Mouse (Mus musculus) gastrocnemius, postnatal 25 days (tissue): ENCODE data around the gene Rps15. TPM values are rescaled to one million over a fixed set of nuclear protein-coding genes. Genes with fewer than 3 reads are reported as not detected.

Experiments
- DNase-seq: peaks from one replicate; pipeline ENCODE4 v3.0.0; 2022
- total RNA-seq, 2 experiments: library from RNA; stranded (reverse); gene quantifications; 1 replicate in 1 of 2; 2 replicates in 1 of 2; pipeline ENCODE4 v1.2.3; 2021

Rps15 gene
- total RNA-seq, 2 experiments from 2014 or later: 575 to 593 TPM

- peak; percentile 98 for DNase-seq
These were observed 31.3 kb upstream of the Rps15 start, which contains the start of the genes Gamt and Dazap1 for GRCm38 (mm10) chr10:80260642-80261584. Gene Gamt (minus strand): TSS chr10:80261012. Gene Dazap1 (plus strand): TSS chr10:80261486.

DNA sequence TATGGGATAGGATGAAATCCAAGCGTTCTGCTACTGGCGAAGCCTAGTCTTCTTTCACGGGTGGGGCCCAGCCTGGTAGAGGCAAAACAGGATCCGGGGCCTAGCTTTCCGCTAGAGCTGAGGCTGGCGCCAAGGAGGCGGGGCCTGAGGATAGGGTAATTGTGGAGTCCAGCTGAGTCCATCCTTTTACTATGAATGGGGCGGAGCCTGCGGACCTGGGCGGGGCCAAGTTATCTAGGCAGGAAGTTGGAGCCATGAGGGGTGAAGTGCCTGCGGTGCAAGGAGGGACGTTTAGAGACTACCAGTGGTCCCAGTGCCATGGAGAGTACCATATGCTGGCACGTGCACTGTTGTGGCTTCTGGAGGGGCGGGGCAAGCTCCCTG lies 30.7 kb upstream of the Rps15 start:
- DNase-seq: peak; percentile 96

GRCm38 (mm10) chr10:80262169-80262568 lies 30.1 kb upstream of the Rps15 start:
- no peak for DNase-seq

DNA sequence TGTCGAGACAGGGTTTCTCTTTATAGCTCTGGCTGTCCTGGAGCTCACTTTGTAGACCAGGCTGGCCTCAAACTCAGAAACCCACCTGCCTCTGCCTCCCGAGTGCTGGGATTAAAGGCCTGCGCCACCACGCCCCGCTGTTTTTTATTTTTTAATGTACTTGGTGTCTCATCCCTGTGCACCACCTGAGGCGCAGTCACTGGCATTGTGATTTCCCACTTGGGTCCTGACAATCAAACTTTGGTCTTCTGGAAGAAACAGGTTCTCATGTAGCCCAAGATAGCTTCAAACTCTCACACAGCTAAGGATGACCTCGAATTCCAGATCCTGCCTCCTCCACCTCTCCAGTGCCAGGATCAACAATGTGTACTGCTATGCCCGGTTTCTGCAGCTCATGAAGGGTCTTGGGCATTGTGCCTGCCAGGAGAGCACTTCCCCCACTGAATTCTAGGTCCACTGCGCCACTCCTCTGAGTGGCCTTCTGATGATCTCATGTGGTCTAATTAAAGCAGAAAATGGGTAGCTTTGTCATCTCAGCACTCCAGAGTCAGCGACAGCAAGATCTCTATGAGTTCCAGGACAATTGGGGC lies 29.4 kb upstream of the Rps15 start:
- no peak for DNase-seq

DNA sequence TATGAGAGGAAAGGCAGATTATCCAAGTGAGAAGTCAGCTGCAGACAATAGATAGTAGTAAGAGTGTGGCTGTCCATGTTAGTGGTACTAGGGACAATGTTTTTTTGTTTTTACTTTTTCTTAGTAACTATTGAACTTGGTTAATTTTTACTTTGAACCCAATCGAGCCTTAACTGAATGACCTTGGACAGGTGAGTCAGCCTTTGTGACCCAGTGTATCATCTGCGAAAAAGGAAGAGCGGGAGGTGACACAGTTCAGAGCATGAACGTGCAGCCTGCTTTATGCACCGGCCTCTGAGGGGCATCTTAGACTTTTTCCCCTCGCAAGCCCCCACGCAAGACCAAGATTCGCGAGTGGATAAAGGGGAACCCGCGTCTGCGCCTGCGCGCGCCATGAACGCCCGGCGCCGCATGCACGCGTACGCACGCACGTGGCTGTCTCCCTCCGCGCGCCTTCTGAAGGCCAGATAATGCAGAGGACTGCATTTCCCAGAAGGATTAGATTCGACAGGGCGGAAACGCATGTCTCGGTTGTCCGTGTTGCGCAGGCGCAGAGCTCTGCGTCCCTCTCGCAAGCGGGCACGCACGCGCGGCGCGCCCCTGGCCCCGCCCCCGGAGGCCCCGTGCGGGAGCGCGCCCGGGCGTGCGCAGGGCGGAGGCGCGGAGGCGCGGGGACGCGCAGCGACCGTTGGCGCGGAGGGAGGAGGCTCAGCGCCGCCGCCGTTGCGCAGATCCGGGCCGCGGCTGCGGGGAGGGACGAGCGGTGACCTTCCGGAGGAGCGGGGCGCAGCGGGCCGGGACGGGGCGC lies 27.7 kb upstream of the Rps15 start:
- peak; percentile 99 for DNase-seq

GRCm38 (mm10) chr10:80265149-80265486 lies 27.1 kb upstream of the Rps15 start:
- DNase-seq: no peak

- DNase-seq: no peak
These were observed 22.2 kb upstream of the Rps15 start for GRCm38 (mm10) chr10:80270099-80270498.

GRCm38 (mm10) chr10:80270734-80271181 lies 21.5 kb upstream of the Rps15 start:
- no peak for DNase-seq

- no peak for DNase-seq
These were observed 20.9 kb upstream of the Rps15 start for GRCm38 (mm10) chr10:80271186-80271843.

DNA sequence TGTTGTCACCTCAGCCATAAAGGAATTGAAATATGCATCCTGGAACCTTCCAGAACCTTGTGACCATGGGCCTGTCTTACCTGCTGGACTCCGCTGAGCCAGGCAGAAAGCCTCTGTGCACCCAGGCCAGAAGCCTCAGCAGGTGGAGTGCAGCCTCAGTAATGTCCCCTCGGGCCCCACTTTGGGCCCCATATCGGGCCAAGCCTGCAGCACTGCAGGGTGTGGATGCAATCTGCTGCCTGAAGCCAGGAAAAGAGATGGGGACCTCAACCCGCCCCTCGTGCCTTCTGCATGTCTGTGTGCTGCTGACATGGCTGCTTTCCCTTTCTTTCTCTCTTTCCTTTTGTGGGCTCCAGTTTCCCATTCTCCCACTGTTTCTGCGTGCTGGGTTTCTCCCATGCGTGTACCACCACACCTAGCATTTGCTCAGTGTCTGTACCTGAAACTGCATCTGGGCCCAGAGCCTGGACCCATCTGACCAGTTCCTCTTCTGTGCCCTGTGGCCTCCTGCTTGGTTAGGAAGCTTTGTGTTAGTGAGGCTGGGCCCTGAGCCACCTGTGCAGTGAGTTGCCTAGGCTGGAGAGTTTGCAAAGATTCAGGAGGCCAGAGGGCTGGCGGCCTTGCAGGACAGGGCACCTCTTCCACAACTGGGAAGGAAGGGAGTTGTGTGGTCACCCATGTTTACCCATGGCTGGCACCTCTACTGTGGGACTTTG lies 20.2 kb upstream of the Rps15 start:
- no peak for DNase-seq

GRCm38 (mm10) chr10:80273847-80274246 lies 18.4 kb upstream of the Rps15 start:
- no peak for DNase-seq

DNA sequence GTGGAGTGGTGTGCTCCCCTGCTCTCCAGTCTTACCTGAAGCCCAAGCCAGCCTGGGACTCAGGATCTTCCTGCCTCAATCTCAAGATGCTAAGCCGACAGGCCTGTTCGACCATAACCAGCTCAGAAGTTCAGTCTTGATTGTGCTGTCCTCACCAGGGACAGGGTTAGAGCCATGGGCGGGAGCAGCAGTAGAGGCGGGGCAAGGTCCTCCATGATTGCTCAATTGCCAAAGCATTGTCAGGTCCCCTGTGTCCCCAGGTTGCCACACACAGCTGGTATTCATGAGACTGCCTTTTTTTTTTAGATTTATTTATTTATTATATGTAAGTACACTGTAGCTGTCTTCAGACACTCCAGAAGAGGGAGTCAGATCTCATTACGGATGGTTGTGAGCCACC lies 16.0 kb upstream of the Rps15 start:
- no peak for DNase-seq

GRCm38 (mm10) chr10:80278390-80278789 lies 13.9 kb upstream of the Rps15 start:
- DNase-seq: no peak

DNA sequence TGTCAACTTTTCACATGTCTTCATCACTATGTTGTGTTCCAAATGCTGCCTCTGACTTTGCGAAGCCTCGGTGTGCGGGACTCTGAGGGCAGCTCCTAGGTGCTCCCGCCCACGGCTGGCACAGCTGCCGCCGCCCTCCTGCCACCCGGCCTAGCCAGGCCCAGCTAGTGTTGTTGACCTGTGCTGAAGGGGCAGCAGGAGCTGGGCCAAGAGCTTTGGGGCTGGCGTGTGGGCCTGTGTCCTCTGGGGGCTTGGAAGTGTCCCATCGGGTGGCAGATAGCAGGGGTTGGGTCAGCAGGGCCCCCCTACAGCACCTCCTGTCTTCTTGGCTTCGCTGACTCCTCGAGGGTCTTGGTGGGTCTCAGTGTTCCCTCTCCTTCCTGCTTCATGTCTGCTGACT lies 13.0 kb upstream of the Rps15 start:
- DNase-seq: no peak

GRCm38 (mm10) chr10:80281304-80281703 lies 10.9 kb upstream of the Rps15 start:
- DNase-seq: no peak

GRCm38 (mm10) chr10:80281921-80282371 lies 10.3 kb upstream of the Rps15 start:
- peak; percentile 48 for DNase-seq

- no peak for DNase-seq
These were observed 9.5 kb upstream of the Rps15 start for GRCm38 (mm10) chr10:80282481-80283441.

DNA sequence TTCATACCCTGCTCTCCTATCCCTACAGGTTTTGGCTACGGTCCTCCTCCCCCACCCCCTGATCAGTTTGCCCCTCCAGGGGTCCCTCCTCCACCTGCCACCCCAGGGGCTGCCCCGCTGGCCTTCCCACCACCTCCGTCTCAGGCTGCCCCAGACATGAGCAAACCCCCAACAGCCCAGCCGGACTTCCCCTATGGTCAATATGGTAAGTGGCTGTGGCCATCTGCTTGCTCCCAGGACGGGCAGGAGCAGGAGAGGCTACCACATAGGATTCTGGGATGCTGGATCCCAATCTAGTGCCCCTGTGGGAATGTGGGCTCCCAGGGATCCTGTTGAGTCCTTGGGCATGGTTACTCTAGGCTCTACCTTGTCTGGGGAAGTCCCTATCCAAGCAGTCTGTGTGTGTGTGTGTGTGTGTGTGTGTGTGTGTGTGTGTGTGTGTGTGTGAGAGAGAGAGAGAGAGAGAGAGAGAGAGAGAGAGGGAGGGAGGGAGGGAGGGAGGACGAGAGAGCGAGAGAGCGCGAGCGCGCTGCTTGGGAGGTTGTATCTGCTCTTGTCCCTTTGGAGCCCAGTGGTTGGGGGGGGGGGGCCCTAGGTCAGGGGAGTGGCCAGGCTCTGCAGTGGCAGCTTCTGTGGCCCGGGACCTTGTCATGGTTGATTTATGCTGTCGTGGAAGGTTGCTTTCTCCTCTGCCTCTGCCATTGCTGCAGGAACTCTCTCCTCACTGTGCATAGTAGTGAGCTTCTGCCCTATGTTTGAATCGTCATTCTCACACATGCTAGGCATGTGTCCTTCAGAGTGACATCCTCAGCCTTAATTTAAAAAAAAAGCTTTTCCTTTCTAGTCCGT lies 6.8 kb upstream of the Rps15 start:
- DNase-seq: no peak

- DNase-seq: no peak
These were observed 4.2 kb upstream of the Rps15 start for GRCm38 (mm10) chr10:80288097-80288496.
